Mouse (Mus musculus) intestine, postnatal 0 days (tissue): ENCODE measurements around the gene Smg6. TPM values are rescaled to one million over a fixed set of nuclear protein-coding genes. Genes with fewer than 3 reads are reported as not detected.

Source experiments
- ATAC-seq: fragments of 200-750 bp; cut with Nextera tagmentation; 2 replicates; pipeline ENCODE4 v1.8.0; 2017; ENCODE audit warnings: mild to moderate bottlenecking, moderate TSS enrichment, moderate library complexity
- H3K27ac ChIP-seq: fragments of 300-500 bp; sonication (generic); 2 replicates; pipeline ENCODE4 v1.5.1; 2014; ENCODE audit warnings: mild to moderate bottlenecking, low read depth, low read length, moderate library complexity
- H3K27me3 ChIP-seq: fragments of 300-500 bp; sonication (generic); replicated peaks from 2 replicates; pipeline ENCODE4 v1.6.1; 2014; ENCODE audit warnings: low read length, mixed read lengths; ENCODE audit not compliant: control insufficient read depth, insufficient read depth
- H3K36me3 ChIP-seq: fragments of 300-500 bp; sonication (generic); 2 replicates; pipeline ENCODE4 v1.6.1; 2014; ENCODE audit warnings: mild to moderate bottlenecking, moderate library complexity; ENCODE audit not compliant: control insufficient read depth, insufficient read depth
- H3K4me1 ChIP-seq: fragments of 300-500 bp; sonication (generic); replicated peaks from 2 replicates; pipeline ENCODE4 v1.6.1; 2014; ENCODE audit warnings: antibody characterized with exemption, low read length, mixed read lengths; ENCODE audit not compliant: control insufficient read depth, insufficient read depth
- H3K4me2 ChIP-seq: fragments of 300-500 bp; sonication (generic); replicated peaks from 2 replicates; pipeline ENCODE4 v1.6.1; 2014; ENCODE audit warnings: low read depth, mild to moderate bottlenecking, moderate library complexity
- H3K4me3 ChIP-seq: fragments of 300-500 bp; sonication (generic); 2 replicates; pipeline ENCODE4 v1.5.1; 2014; ENCODE audit warnings: low read depth, low read length
- H3K9ac ChIP-seq: fragments of 300-500 bp; sonication (generic); 2 replicates; pipeline ENCODE4 v1.6.1; 2014; ENCODE audit warnings: mild to moderate bottlenecking, low read depth, low read length
- H3K9me3 ChIP-seq: fragments of 300-500 bp; sonication (generic); 2 replicates; pipeline ENCODE4 v1.6.1; 2016; ENCODE audit warnings: mixed run types; ENCODE audit not compliant: control insufficient read depth
- CTCF ChIP-seq: sonication (generic); IDR thresholded peaks from 2 replicates; pipeline ENCODE4 v1.5.1; 2016; ENCODE audit warnings: low read depth, mild to moderate bottlenecking, control low read depth, antibody characterized with exemption, moderate library complexity
- WGBS: fragments of 180-500 bp; shearing (Covaris S2); extraction: QIAGEN DNeasy Blood & Tissue Kit; methylation state at CpG from one replicate; pipeline ENCODE4 v1.1.7; 2014; 5-methylcytosine and 5-hydroxymethylcytosine counted together
- polyA plus RNA-seq: library from polyadenylated mRNA; unstranded; fragments of >200 nt; fragmentation: Nextera tagmentation; extraction: Ambion mirVana; gene quantifications from 2 replicates; pipeline ENCODE4 v1.2.1, GENCODE M21; 2015

Gene Smg6
- polyA plus RNA-seq, 1 experiment from 2014 or later, result 6.5 TPM

DNA sequence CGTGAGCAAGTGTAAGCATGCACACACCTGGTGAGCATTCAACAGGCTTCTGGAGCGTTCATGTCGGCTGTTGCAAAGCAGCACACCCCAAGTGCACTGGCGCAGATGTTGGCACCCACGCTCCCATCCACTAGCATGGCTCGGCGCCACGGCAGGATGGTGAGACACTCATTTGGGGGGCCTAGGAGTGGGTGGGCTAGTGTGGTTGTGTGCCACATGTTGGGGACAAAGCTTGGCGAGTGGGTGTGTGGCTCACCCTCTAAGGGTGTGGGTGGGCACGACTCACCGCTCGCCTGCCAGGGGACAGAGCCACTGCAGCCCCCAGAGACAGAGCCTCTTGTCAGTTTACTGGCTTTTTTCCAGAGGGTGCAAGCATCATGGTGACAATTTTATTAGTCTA lies 275.3 kb downstream of the Smg6 start:
- Histone ChIP-seq H3K9me3 (no peaks in the 10 kb centered on the region), H3K4me2 (no peak overlapping the region), H3K9ac (no peak overlapping the region), H3K27ac (no peak overlapping the region), H3K36me3 (no peaks in the 10 kb centered on the region), H3K27me3 (peaks cover 6% of the 10 kb centered on the region), H3K4me1 (no peaks in the 10 kb centered on the region; the same call in 1 of the 2 replicates), H3K4me3 (no peak overlapping the region)
- no peak for ATAC-seq
- TF ChIP-seq CTCF, result no peak
- 97% methylated on average over 12 of the region's 12 CpGs for WGBS

DNA sequence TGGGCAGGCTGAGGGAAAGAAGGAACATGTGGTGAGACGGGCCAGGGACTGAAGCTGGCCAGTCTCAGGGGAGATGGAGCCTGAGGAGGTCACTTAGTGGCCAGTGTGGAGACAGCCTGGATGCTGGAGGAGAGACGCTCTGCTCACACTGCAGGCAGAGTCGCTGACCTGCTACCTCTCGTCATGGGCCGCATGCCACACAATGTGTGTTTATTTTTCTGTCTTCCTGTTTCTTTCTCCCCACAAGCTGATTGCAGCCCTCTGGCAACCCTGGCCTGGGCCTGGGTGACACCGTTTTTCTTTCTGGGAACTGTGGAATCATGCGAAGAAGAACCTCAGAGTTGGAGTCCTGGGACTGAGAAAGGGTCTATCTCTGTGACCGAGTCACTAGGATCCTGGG lies 276.1 kb downstream of the Smg6 start:
- H3K4me1 ChIP-seq, result no peaks in the 10 kb centered on the region; the same call in 1 of the 2 replicates
- H3K36me3 ChIP-seq, result no peaks in the 10 kb centered on the region
- no peak overlapping the region for H3K4me3 ChIP-seq
- 0 out of 2 replicates have a peak, but pooled peaks cover 3% of the 10 kb centered on the region for H3K27me3 ChIP-seq
- no peak overlapping the region for H3K9ac ChIP-seq
- 61% methylated on average over 8 of the region's 8 CpGs for WGBS
- H3K9me3 ChIP-seq, result no peaks in the 10 kb centered on the region
- no peak for ATAC-seq
- TF ChIP-seq CTCF, result no peak
- H3K4me2 ChIP-seq, result no peak overlapping the region
- no peak overlapping the region for H3K27ac ChIP-seq

- H3K4me1 ChIP-seq, result no peaks in the 10 kb centered on the region; the same call in 1 of the 2 replicates
- no peaks in the 10 kb centered on the region for H3K9me3 ChIP-seq
- no peaks in the 10 kb centered on the region for H3K36me3 ChIP-seq
- 91% methylated on average over 4 of the region's 4 CpGs for WGBS
- H3K4me2 ChIP-seq, result no peak overlapping the region
- TF ChIP-seq CTCF, result no peak
- H3K27ac ChIP-seq, result no peak overlapping the region
- no peaks in the 10 kb centered on the region for H3K27me3 ChIP-seq
- no peak overlapping the region for H3K4me3 ChIP-seq
- ATAC-seq, result no peak
- no peak overlapping the region for H3K9ac ChIP-seq
Observed at GRCm38 (mm10) chr11:75203926-75204325, 278.3 kb downstream of the Smg6 start.

- no peaks in the 10 kb centered on the region for H3K27me3 ChIP-seq
- 64% methylated on average over 9 of the region's 9 CpGs for WGBS
- no peak for TF ChIP-seq CTCF
- H3K9me3 ChIP-seq, result no peaks in the 10 kb centered on the region
- no peaks in the 10 kb centered on the region; the same call in 1 of the 2 replicates for H3K4me1 ChIP-seq
- no peak overlapping the region for H3K4me3 ChIP-seq
- ATAC-seq, result no peak
- H3K9ac ChIP-seq, result no peak overlapping the region
- H3K4me2 ChIP-seq, result no peak overlapping the region
- H3K36me3 ChIP-seq, result no peaks in the 10 kb centered on the region
- H3K27ac ChIP-seq, result no peak overlapping the region
Observed at GRCm38 (mm10) chr11:75204472-75204871, 278.8 kb downstream of the Smg6 start.

DNA sequence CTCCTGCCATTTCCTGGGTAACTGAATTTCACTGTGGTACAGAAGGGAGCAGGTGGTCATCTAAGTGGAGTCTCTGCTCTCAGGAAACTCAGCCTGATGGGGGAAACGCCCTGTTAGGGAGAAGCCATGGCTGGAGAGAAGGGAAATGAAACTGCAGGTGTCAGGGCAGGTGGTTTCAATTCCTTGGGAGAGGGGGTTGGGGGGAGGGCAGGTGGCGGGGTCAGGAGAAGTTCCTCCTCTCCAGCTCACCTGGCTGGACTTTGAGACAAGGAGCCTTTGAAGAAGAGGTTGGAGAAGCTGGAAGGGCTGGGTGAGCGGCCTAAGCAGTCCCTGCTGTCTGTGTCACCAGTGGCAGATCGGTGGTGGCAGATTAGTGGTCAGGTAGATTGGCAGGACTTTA lies 280.7 kb downstream of the Smg6 start:
- ATAC-seq, result peak; percentile 79
- 42% methylated on average over 4 of the region's 4 CpGs for WGBS
- Histone ChIP-seq H3K9me3 (no peaks in the 10 kb centered on the region), H3K4me3 (no peak overlapping the region), H3K27me3 (no peaks in the 10 kb centered on the region), H3K36me3 (no peaks in the 10 kb centered on the region), H3K4me1 (no peaks in the 10 kb centered on the region; the same call in 1 of the 2 replicates), H3K9ac (no peak overlapping the region), H3K4me2 (peak overlapping the region; percentile 17; the same call in 1 of the 2 replicates), H3K27ac (no peak overlapping the region)
- TF ChIP-seq CTCF, result no peak

GRCm38 (mm10) chr11:75209363-75209762 lies 283.7 kb downstream of the Smg6 start:
- H3K9ac ChIP-seq, result no peak overlapping the region
- H3K4me3 ChIP-seq, result no peak overlapping the region
- no peak overlapping the region for H3K4me2 ChIP-seq
- H3K9me3 ChIP-seq, result no peaks in the 10 kb centered on the region
- H3K27me3 ChIP-seq, result no peaks in the 10 kb centered on the region
- no peak for ATAC-seq
- no peak for TF ChIP-seq CTCF
- WGBS, result 80% methylated on average over 4 of the region's 4 CpGs
- H3K27ac ChIP-seq, result no peak overlapping the region
- no peaks in the 10 kb centered on the region; the same call in 1 of the 2 replicates for H3K36me3 ChIP-seq
- peaks cover 2% of the 10 kb centered on the region; the same call in 1 of the 2 replicates for H3K4me1 ChIP-seq

GRCm38 (mm10) chr11:75210093-75210492 lies 284.5 kb downstream of the Smg6 start:
- no peak overlapping the region for H3K4me3 ChIP-seq
- TF ChIP-seq CTCF, result no peak
- 73% methylated on average over 4 of the region's 4 CpGs for WGBS
- H3K9ac ChIP-seq, result no peak overlapping the region
- H3K4me1 ChIP-seq, result peaks cover 2% of the 10 kb centered on the region; the same call in 1 of the 2 replicates
- H3K27ac ChIP-seq, result no peak overlapping the region
- no peak for ATAC-seq
- no peaks in the 10 kb centered on the region; the same call in 1 of the 2 replicates for H3K36me3 ChIP-seq
- H3K9me3 ChIP-seq, result no peaks in the 10 kb centered on the region
- H3K4me2 ChIP-seq, result no peak overlapping the region
- H3K27me3 ChIP-seq, result no peaks in the 10 kb centered on the region
